Mouse (Mus musculus) myocyte (in vitro differentiated cells): Measurements from ENCODE around the gene Noxa1. TPM values are rescaled to one million over a fixed set of nuclear protein-coding genes. Genes with fewer than 3 reads are reported as not detected.

ENCODE experiments used
- H3K27me3 ChIP-seq: one replicate; pipeline ENCODE4 v1.6.1; 2011; ENCODE audit not compliant: control insufficient read depth, insufficient read depth, insufficient read length
- H3K36me3 ChIP-seq: one replicate; pipeline ENCODE4 v1.6.1; 2011; ENCODE audit not compliant: control insufficient read depth, insufficient read depth
- H3K4me2 ChIP-seq: one replicate; pipeline ENCODE4 v1.6.1; 2011; ENCODE audit warnings: low read depth, control low read depth
- H3K4me3 ChIP-seq: one replicate; pipeline ENCODE4 v1.5.1; 2011; ENCODE audit warnings: mild to moderate bottlenecking, control low read depth, moderate library complexity
- H3K79me2 ChIP-seq: one replicate; pipeline ENCODE4 v1.6.1; 2011; ENCODE audit not compliant: control insufficient read depth, insufficient read depth
- H3ac ChIP-seq: one replicate; pipeline ENCODE4 v1.6.1; 2011; ENCODE audit not compliant: control insufficient read depth, insufficient read length
- CEBPB ChIP-seq: IDR thresholded peaks from 2 replicates; pipeline ENCODE4 v1.6.1; 2011; ENCODE audit warnings: mild to moderate bottlenecking, moderate library complexity; ENCODE audit not compliant: poor library complexity, insufficient read depth, severe bottlenecking
- E2F4 ChIP-seq: IDR thresholded peaks from one replicate; pipeline ENCODE4 v1.6.1; 2011; ENCODE audit warnings: mild to moderate bottlenecking, control low read depth, moderate library complexity; ENCODE audit not compliant: insufficient read depth
- MAX ChIP-seq: IDR thresholded peaks from one replicate; pipeline ENCODE4 v1.6.1; 2011; ENCODE audit warnings: low read depth, mild to moderate bottlenecking, control low read depth
- MYOD1 ChIP-seq, 3 experiments: IDR thresholded peaks; one replicate each; pipeline ENCODE4 v1.6.1; 2011; ENCODE audit warnings: control low read depth in 2 of 3, low read depth in 2 of 3, mild to moderate bottlenecking in 2 of 3, moderate library complexity in 1 of 3; ENCODE audit not compliant: insufficient read length in 2 of 3, control insufficient read depth in 1 of 3
- POLR2A ChIP-seq: IDR thresholded peaks from one replicate; pipeline ENCODE4 v1.6.1; 2011; ENCODE audit warnings: low read depth, mild to moderate bottlenecking, control low read depth, moderate library complexity; ENCODE audit not compliant: insufficient read length
- POLR2AphosphoS2 ChIP-seq: IDR thresholded peaks from one replicate; pipeline ENCODE4 v1.6.1; 2011; ENCODE audit warnings: low read depth, control low read depth; ENCODE audit not compliant: insufficient read length
- REST ChIP-seq: IDR thresholded peaks from one replicate; pipeline ENCODE4 v1.6.1; 2011; ENCODE audit warnings: mild to moderate bottlenecking, control low read depth, moderate library complexity; ENCODE audit not compliant: insufficient read depth, insufficient read length
- SRF ChIP-seq: IDR thresholded peaks from one replicate; pipeline ENCODE4 v1.6.1; 2011; ENCODE audit warnings: low read depth; ENCODE audit not compliant: control insufficient read depth, insufficient read length
- TCF12 ChIP-seq: IDR thresholded peaks from one replicate; pipeline ENCODE4 v1.6.1; 2011; ENCODE audit warnings: mild to moderate bottlenecking, control low read depth; ENCODE audit not compliant: poor library complexity, insufficient read depth, severe bottlenecking
- TCF3 ChIP-seq: IDR thresholded peaks from one replicate; pipeline ENCODE4 v1.6.1; 2011; ENCODE audit warnings: low read depth, control low read depth; ENCODE audit not compliant: insufficient read length
- USF1 ChIP-seq: IDR thresholded peaks from one replicate; pipeline ENCODE4 v1.6.1; 2011; ENCODE audit warnings: low read depth, mild to moderate bottlenecking, control low read depth, moderate library complexity
- polyA plus RNA-seq: library from polyadenylated mRNA; unstranded; fragments of >200 nt; fragmentation: generic; extraction: Trizol; gene quantifications from one replicate; pipeline ENCODE4 v1.2.1, GENCODE M21; 2012; ENCODE audit warnings: missing spikeins

Noxa1 gene
- polyA plus RNA-seq, 1 experiment: not detected

DNA sequence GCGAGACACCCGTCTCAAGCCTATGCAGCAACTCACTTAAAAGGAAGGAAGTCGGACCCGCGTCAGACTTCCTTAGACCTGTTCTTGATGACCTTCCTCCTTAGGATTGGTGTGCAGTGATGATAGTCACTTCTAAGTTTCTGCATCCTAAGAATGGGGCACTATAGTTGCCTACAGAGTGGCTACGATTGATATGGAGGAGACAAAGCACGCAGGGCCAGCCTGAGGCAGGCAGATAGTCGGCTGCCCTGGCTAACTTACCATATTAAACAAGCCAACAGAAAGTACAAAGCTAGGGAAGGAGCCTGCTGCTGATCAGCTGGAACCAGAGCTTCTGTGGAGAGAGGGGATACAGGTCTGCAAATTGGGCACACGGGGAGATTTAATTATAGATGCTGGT is 36.7 kb upstream of the Noxa1 start:
- no peak overlapping the region for H3K4me3 ChIP-seq
- no peaks in the 10 kb centered on the region for H3K79me2 ChIP-seq
- no peak overlapping the region for H3K4me2 ChIP-seq
- TF ChIP-seq REST (no peak), POLR2A (no peak), MAX (no peak), SRF (no peak), TCF3 (no peak), CEBPB (no peak), TCF12 (no peak)
- H3K36me3 ChIP-seq: no peaks in the 10 kb centered on the region
- no peak overlapping the region for H3ac ChIP-seq
- peaks cover 2% of the 10 kb centered on the region for H3K27me3 ChIP-seq

DNA sequence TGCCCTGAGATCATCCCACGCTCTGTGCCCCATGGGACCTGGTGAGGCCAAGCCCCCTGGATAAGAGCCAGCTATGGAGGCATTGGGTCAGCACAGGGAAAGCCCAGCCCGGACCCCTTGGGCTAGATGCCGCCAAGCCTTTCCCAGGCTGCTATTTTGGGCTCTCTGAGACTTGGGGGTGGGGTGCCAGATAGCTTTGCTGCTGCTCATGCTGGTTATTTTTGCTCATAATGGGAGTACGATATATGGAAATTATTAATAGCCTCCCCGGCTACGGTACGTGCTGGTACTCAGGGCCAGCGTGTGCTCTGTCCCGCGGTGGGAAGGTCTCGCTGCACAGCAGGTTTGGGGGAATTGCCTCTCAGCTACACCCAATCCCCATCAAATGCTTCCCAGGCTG is 33.1 kb upstream of the Noxa1 start:
- Histone ChIP-seq H3K4me2 (no peak overlapping the region), H3K79me2 (no peaks in the 10 kb centered on the region), H3K4me3 (no peak overlapping the region), H3K36me3 (no peaks in the 10 kb centered on the region), H3ac (no peak overlapping the region), H3K27me3 (no peaks in the 10 kb centered on the region)
- no peak for TF ChIP-seq E2F4
- TF ChIP-seq REST: no peak
- TF ChIP-seq MYOD1 (IDR thresholded peaks at IDR 0.05; ENCODE audit: control insufficient read depth in 1 of 3, insufficient read length in 2 of 3, low read depth in 2 of 3): no peak
- TF ChIP-seq POLR2A: no peak
- no peak for TF ChIP-seq USF1

DNA sequence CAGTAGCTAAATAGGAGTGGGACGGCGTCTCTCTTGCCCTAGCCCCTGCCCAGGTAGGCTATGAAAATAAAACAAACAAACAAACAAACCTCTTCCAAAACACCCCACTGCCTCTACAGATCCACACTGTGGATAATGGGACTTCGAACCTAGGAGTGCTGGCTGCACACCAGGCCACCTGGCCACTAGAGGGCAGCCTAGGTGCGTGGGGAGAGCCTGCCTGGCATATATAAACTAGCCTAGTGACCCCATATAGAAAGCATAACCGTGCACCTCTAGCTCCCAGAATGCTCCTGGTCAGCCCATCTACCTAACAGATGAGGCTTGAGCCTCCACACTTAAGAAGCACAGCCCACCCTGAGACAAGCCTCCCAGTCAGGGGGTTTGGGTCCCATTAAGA is 32.3 kb upstream of the Noxa1 start:
- no peaks in the 10 kb centered on the region for H3K79me2 ChIP-seq
- no peak overlapping the region for H3ac ChIP-seq
- TF ChIP-seq TCF12: no peak
- H3K27me3 ChIP-seq: no peaks in the 10 kb centered on the region
- no peak overlapping the region for H3K4me3 ChIP-seq
- H3K4me2 ChIP-seq: no peak overlapping the region
- no peaks in the 10 kb centered on the region for H3K36me3 ChIP-seq

DNA sequence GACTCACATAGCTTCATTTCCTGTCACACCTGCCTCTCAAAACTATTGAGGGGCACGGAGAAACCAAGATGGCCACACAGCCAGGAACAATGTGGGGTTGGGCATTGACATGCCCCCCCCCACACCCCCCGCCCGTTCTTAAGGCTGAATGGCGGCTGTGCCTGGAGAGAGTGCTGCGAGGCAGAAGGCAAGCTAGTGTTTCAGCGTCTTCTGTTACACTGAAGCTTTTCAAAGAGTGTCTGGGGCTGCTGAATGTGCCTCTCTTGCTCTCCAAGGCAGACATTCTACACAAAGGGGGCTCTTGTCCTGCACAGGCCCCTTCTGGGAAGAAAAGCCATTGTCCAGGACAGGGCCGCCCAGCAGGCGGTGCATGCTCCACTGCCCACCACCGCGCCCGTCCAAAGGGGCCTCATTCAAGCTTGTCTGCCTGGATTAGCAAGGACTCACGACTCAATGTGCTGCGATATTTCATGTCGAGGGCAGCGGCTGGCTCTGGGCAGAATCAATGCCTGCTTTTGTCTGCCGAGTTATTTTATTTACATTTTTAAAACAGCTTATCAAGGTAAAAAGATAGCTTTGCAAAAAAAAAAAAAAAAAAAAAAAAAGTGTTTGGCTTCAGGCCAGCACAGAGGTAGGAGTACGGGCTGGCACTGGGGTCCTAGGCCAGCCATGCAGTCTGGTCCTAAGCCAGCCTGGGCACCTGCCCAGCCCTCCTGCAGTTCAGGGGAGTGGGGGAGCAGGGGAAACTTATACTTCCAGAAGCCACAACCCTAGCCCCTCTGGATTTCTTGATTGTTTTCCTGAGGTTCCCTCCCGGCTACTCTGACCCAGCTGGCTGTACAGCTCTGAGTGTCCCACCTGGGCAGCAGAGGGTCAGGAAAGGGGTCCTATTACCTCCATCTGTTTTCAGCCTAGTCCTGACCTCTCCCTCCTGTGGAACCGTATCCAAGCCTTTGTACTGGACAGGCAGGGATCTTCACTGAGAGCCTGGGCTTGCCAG is 31.4 kb upstream of the Noxa1 start:
- Histone ChIP-seq H3ac (no peak overlapping the region), H3K4me3 (no peak overlapping the region), H3K4me2 (no peak overlapping the region), H3K79me2 (no peaks in the 10 kb centered on the region), H3K27me3 (no peaks in the 10 kb centered on the region), H3K36me3 (no peaks in the 10 kb centered on the region)
- TF ChIP-seq MAX: no peak
- no peak for TF ChIP-seq MYOD1 (IDR thresholded peaks at IDR 0.05; ENCODE audit: control insufficient read depth in 1 of 3, insufficient read length in 2 of 3, low read depth in 2 of 3)
- no peak for TF ChIP-seq POLR2AphosphoS2
- no peak for TF ChIP-seq TCF3
- TF ChIP-seq POLR2A: no peak
- no peak for TF ChIP-seq USF1
- no peak for TF ChIP-seq REST
- TF ChIP-seq E2F4: no peak

GRCm38 (mm10) chr2:25125146-25125545 is 30.2 kb upstream of the Noxa1 start:
- TF ChIP-seq MAX (no peak), POLR2AphosphoS2 (no peak), MYOD1 (IDR thresholded peaks at IDR 0.05; ENCODE audit: control insufficient read depth in 1 of 3, insufficient read length in 2 of 3, low read depth in 2 of 3) (no peak), REST (no peak)
- Histone ChIP-seq H3K4me2 (no peak overlapping the region), H3ac (no peak overlapping the region), H3K79me2 (no peaks in the 10 kb centered on the region), H3K4me3 (no peak overlapping the region), H3K27me3 (no peaks in the 10 kb centered on the region), H3K36me3 (no peaks in the 10 kb centered on the region)

GRCm38 (mm10) chr2:25124411-25124810 is 29.5 kb upstream of the Noxa1 start:
- Histone ChIP-seq H3ac (no peak overlapping the region), H3K79me2 (no peaks in the 10 kb centered on the region), H3K27me3 (no peaks in the 10 kb centered on the region), H3K4me2 (no peak overlapping the region), H3K4me3 (no peak overlapping the region), H3K36me3 (no peaks in the 10 kb centered on the region)
- TF ChIP-seq MYOD1 (IDR thresholded peaks at IDR 0.05; ENCODE audit: control insufficient read depth in 1 of 3, insufficient read length in 2 of 3, low read depth in 2 of 3) (no peak), POLR2AphosphoS2 (no peak), REST (no peak), TCF3 (no peak), TCF12 (no peak), POLR2A (no peak)
